Mouse (Mus musculus) ES-Bruce4 (cell line): ENCODE measurements around the gene Arl15.

Experiments
- CTCF ChIP-seq: IDR thresholded peaks from one replicate; pipeline ENCODE4 v1.8.1; 2011; ENCODE audit warnings: low read depth, low read length
- EP300 ChIP-seq: IDR thresholded peaks from 2 replicates; pipeline ENCODE4 v1.6.1; 2011; ENCODE audit warnings: low read depth, low read length; ENCODE audit not compliant: insufficient read depth
- POLR2A ChIP-seq: IDR thresholded peaks from one replicate; pipeline ENCODE4 v1.8.1; 2011; ENCODE audit warnings: low read length; ENCODE audit not compliant: insufficient read depth

DNA sequence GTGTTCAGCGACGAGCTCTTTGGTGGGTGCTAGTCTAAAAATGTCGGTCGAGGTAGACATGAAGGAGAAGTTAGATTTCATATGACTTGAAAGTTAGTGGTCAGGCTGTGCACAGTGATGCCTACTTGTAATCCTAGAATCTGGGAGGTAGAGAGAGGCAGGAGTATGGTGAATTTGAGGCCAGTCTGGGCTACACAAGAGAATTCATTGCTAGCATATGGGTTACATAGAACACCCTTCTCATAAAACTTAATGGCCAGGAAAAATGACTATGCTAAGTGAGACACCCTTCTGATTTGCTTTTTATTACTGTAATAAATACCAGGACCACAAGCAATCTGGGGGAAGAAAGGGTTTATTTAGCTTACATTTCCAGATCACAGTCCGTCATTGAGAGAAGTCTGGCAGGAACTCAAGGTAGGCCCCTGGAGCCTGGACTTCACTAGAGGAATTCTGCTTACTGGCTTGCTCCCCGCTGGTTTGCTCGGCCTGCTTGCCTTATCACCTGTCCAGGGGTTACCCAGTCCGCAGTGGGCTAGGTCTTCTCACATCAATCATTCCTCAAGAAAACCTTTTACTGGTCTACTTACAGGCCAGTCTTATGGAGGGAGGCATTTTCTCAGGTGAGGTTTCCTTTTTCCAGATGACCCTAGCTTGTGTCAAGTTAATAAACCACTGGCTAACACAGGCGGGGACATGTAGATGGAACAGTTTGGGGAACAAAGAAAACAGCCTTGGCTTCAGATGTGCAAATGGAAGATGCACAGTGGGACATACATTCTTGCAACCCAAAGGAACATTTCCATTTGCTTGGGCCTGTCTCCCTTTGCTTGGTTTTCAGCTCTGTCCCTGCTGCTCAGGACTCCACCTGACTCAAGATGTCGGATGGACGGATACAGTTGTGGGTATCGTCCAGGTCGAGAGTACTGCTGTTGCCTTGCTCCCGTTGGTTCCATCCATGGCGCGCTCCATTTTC is 44.6 kb downstream of the Arl15 start:
- TF ChIP-seq CTCF (no peak), POLR2A (no peak), EP300 (peak; percentile 71; the same call in 1 of the 2 replicates)
